Mouse (Mus musculus): ENCODE measurements around the gene Anxa7. TPM values are rescaled to one million over a fixed set of nuclear protein-coding genes. Genes with fewer than 3 reads are reported as not detected.

The Anxa7 gene
- 43.8 TPM for total RNA-seq (2023)

GRCm38 (mm10) chr14:20479291-20480194 is at the start of gene Anxa7:
TSS of gene Anxa7 (minus strand) at chr14:20480133.

GRCm38 (mm10) chr14:20496603-20497002 is 16.7 kb upstream of the Anxa7 start, which contains the start of gene Mss51:
TSS of gene Mss51 (minus strand) at chr14:20496901.

GRCm38 (mm10) chr14:20451765-20452331 is 28.1 kb downstream of the Anxa7 start, which contains the start of gene Cfap70:
TSS of gene Cfap70 (minus strand) at chr14:20452226.

Other genes with a start within 250 kb of the Anxa7 start
- gene Kcnk16, start 210.9 kb downstream of the Anxa7 start, total RNA-seq (2023) = not detected
- 19.0 TPM for gene Nudt13, start 185.4 kb downstream of the Anxa7 start, total RNA-seq (2023)
- gene Ecd, start 132.0 kb downstream of the Anxa7 start, total RNA-seq (2023) = 37.2 TPM
- gene Fam149b, start 132.0 kb downstream of the Anxa7 start, total RNA-seq (2023) = 44.9 TPM
- 83.1 TPM for gene Dnajc9, start 91.2 kb downstream of the Anxa7 start, total RNA-seq (2023)
- 37.2 TPM for gene Mrps16, start 86.5 kb downstream of the Anxa7 start, total RNA-seq (2023)
- not detected for gene Cfap70, start 27.9 kb downstream of the Anxa7 start, total RNA-seq (2023)
- 7.5 TPM for gene Mss51, start 16.8 kb upstream of the Anxa7 start, total RNA-seq (2023)
- gene Ppp3cb, start 66.4 kb upstream of the Anxa7 start, total RNA-seq (2023) = 98.7 TPM
- 3.5 TPM for gene Usp54, start 160.9 kb upstream of the Anxa7 start, total RNA-seq (2023)
- gene Myoz1, start 176.4 kb upstream of the Anxa7 start, total RNA-seq (2023) = not detected
- not detected for gene Synpo2l, start 188.2 kb upstream of the Anxa7 start, total RNA-seq (2023)
- gene Sec24c, start 194.2 kb upstream of the Anxa7 start, total RNA-seq (2023) = 246 TPM
- 7.0 TPM for gene Fut11, start 214.8 kb upstream of the Anxa7 start, total RNA-seq (2023)
- gene Chchd1, start 222.9 kb upstream of the Anxa7 start, total RNA-seq (2023) = 36.4 TPM
- gene Zswim8, start 227.4 kb upstream of the Anxa7 start, total RNA-seq (2023) = 138 TPM

Measured in CD8-positive naive resting alpha-beta T cell, adult 57 days (primary cell).